Mouse (Mus musculus) kidney, adult 18-20 months (tissue): Measurements from ENCODE around the gene Bicral.

Experiments
- DNase-seq: peaks from one replicate; pipeline ENCODE4 v3.0.0; 2021

Bicral gene

DNA sequence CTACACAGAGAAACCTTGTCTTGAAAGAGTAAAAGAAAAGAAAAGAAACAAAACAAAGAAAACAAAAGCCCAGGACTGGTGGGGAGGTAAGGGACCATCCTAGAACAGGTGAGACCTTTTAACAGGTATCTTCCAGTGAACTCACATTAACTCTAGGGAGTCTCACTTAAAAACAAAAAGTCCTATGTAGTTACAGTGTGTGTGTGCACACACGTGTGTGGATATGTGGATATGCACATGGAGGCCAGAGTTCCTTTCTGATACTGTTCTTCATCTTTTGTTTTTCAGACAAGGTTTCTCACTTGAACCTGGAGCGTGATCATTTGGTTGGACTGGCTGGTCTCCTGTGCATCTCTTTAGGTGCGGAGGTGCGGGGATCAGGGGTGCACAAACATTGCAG, 107.7 kb downstream of the Bicral start:
- no peak for DNase-seq

DNA sequence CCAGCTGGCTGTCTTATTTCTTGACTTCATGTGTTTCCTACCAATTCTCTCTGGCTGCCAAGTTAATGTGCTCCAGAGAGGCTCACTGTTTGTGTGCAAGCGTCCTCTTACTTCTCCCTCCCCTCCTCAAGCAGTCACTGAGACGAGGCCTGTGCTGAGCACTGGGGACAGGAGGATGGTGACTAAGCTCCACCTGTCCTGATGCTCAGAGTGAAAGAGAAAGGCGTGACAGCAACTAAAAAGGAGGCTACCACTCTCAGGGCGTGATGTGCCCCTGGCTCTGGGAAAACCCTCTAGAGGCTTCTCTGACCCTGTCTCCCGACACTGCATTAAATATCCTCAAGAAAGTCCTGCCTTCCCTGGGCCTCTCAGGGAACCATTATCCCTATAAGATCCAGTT, 109.0 kb downstream of the Bicral start:
- no peak for DNase-seq
